ENCODE assay signal across 17 mouse cellular contexts in genomic region chr11:44278521-44279208, GRCm38 (mm10).
"Had no signal": no experiment of that assay in that cellular context is flagged by ENCODE, and none has a peak within 500 bp of the region (broad histone marks: within the 10 kb centered on the region; RNA-seq: fewer than 3 reads in every experiment).

No protein-coding gene starts in this region.

- H3K27me3 ChIP-seq: liver, embryonic 13.5 days; midbrain, embryonic 12.5 days; midbrain, embryonic 15.5 days; neural tube, embryonic 13.5 days had no signal

- H3K4me2 ChIP-seq: liver, embryonic 13.5 days; midbrain, embryonic 12.5 days; midbrain, embryonic 15.5 days; neural tube, embryonic 13.5 days had no signal

- H3K27ac ChIP-seq: kidney, postnatal 0 days; left cerebral cortex, adult 2 months; liver, embryonic 13.5 days; macrophage; midbrain, embryonic 12.5 days; midbrain, embryonic 15.5 days; neural tube, embryonic 13.5 days had no signal

- H3K4me1 ChIP-seq: liver, embryonic 13.5 days; midbrain, embryonic 12.5 days; midbrain, embryonic 15.5 days; neural tube, embryonic 13.5 days had no signal

- H3K9me3 ChIP-seq: liver, embryonic 13.5 days; midbrain, embryonic 12.5 days; midbrain, embryonic 15.5 days; neural tube, embryonic 13.5 days had no signal

- DNase-seq: kidney, adult 18-20 months; kidney, postnatal 36 days; layer of hippocampus, postnatal 36 days; liver, embryonic 13.5 days; retina, postnatal 1 day; right cerebral cortex, postnatal 25 days; thymus, adult 18-20 months; thymus, postnatal 36 days had no signal

- ATAC-seq: inflammation-experienced regulatory T-cells, adult 6 months; intestine, embryonic 16.5 days; midbrain, embryonic 15.5 days had no signal

- H3K4me3 ChIP-seq: left cerebral cortex, adult 2 months; liver, embryonic 13.5 days; midbrain, embryonic 12.5 days; midbrain, embryonic 15.5 days; myocyte; neural tube, embryonic 13.5 days had no signal

- H3K36me3 ChIP-seq: liver, embryonic 13.5 days; midbrain, embryonic 12.5 days; midbrain, embryonic 15.5 days; neural tube, embryonic 13.5 days had no signal

- H3K9ac ChIP-seq: liver, embryonic 13.5 days; midbrain, embryonic 12.5 days; midbrain, embryonic 15.5 days; neural tube, embryonic 13.5 days had no signal
